Mouse (Mus musculus) stomach, postnatal 0 days (tissue): Measurements from ENCODE around the gene Fbxl18.

Experiments used
- CTCF ChIP-seq: IDR thresholded peaks from 2 replicates; pipeline ENCODE4 v1.5.1; 2016; ENCODE audit warnings: antibody characterized with exemption, low read depth, mild to moderate bottlenecking, moderate library complexity
- EP300 ChIP-seq: optimal IDR thresholded peaks from 2 replicates; pipeline ENCODE3; 2016; ENCODE audit warnings: antibody characterized with exemption

- TF ChIP-seq CTCF (no peak), EP300 (no peak)
These were observed 31.2 kb upstream of the Fbxl18 start for GRCm38 (mm10) chr5:142926204-142926939.
